11 mouse cellular contexts compared by ENCODE assay signal in genomic region chr11:120092817-120093591, GRCm38 (mm10). TPM values are rescaled to one million over a fixed set of nuclear protein-coding genes. Genes with fewer than 3 reads are reported as not detected.
DNase-seq lines count a peak whose midpoint lies in the region; ATAC-seq and TF ChIP-seq lines count a peak whose summit lies in the region.
"Had no signal": no experiment of that assay in that cellular context is flagged by ENCODE, and none has a peak within 500 bp of the region (broad histone marks: within the 10 kb centered on the region; RNA-seq: fewer than 3 reads in every experiment).

No protein-coding gene starts in this region.

- H3K27me3 ChIP-seq in hindbrain, embryonic 12.5 days = no peaks in the 10 kb centered on the region
- no peaks in the 10 kb centered on the region for H3K27me3 ChIP-seq in hindbrain, embryonic 14.5 days (ENCODE audit: control insufficient read depth, insufficient read depth, low read length)
- no peaks in the 10 kb centered on the region for H3K27me3 ChIP-seq in testis, adult 2 months (ENCODE audit: control insufficient read depth, insufficient read depth, low read length)
- no peaks in the 10 kb centered on the region for H3K27me3 ChIP-seq in intestine, postnatal 0 days (replicated peaks; ENCODE audit: control insufficient read depth, insufficient read depth, low read length)
- H3K27me3 ChIP-seq: neural tube, embryonic 15.5 days had no signal

- peak; percentile 15; the same call in 1 of the 2 replicates for TF ChIP-seq CTCF in testis, adult 2 months (IDR thresholded peaks at IDR 0.05; ENCODE audit: control insufficient read depth, insufficient read depth, insufficient replicate concordance, low read depth, low read length)
- peak; percentile 40 for TF ChIP-seq CTCF in intestine, postnatal 0 days (IDR thresholded peaks at IDR 0.05; ENCODE audit: low read depth)

- H3K36me3 ChIP-seq in hindbrain, embryonic 12.5 days = peaks cover 65% of the 10 kb centered on the region
- peaks cover 60% of the 10 kb centered on the region for H3K36me3 ChIP-seq in hindbrain, embryonic 14.5 days (replicated peaks; ENCODE audit: control insufficient read depth, insufficient read depth)
- H3K36me3 ChIP-seq in testis, adult 2 months (ENCODE audit: control insufficient read depth, insufficient read depth, low read length) = no peaks in the 10 kb centered on the region; the same call in 1 of the 2 replicates
- H3K36me3 ChIP-seq in intestine, postnatal 0 days (ENCODE audit: control insufficient read depth, insufficient read depth) = peaks cover 61% of the 10 kb centered on the region

- H3K4me3 ChIP-seq in hindbrain, embryonic 12.5 days = no peak overlapping the region
- H3K4me3 ChIP-seq in hindbrain, embryonic 14.5 days (replicated peaks; ENCODE audit: low read length) = no peak overlapping the region
- no peak overlapping the region for H3K4me3 ChIP-seq in testis, adult 2 months (ENCODE audit: control insufficient read depth, low read depth, low read length)
- H3K4me3 ChIP-seq in intestine, postnatal 0 days (ENCODE audit: low read depth, low read length) = no peak overlapping the region
- H3K4me3 ChIP-seq: neural tube, embryonic 15.5 days had no signal

- no peak for TF ChIP-seq POLR2A in testis, adult 2 months (IDR thresholded peaks at IDR 0.05; ENCODE audit: control insufficient read depth, low read depth, low read length)

- no peak overlapping the region for H3K9ac ChIP-seq in hindbrain, embryonic 12.5 days
- no peak overlapping the region for H3K9ac ChIP-seq in hindbrain, embryonic 14.5 days
- H3K9ac ChIP-seq in intestine, postnatal 0 days (ENCODE audit: low read depth, low read length) = no peak overlapping the region
- H3K9ac ChIP-seq: neural tube, embryonic 15.5 days had no signal

- H3K27ac ChIP-seq in hindbrain, embryonic 12.5 days = no peak overlapping the region
- no peak overlapping the region for H3K27ac ChIP-seq in hindbrain, embryonic 14.5 days
- no peak overlapping the region for H3K27ac ChIP-seq in testis, adult 2 months (ENCODE audit: control insufficient read depth, insufficient read depth, low read depth, low read length)
- no peak overlapping the region for H3K27ac ChIP-seq in intestine, postnatal 0 days (ENCODE audit: low read depth, low read length)
- H3K27ac ChIP-seq: neural tube, embryonic 15.5 days had no signal

- no peak for DNase-seq in hindbrain, embryonic 14.5 days (ENCODE audit: low spot score)
- no peak for DNase-seq in testis, postnatal 14 days (ENCODE audit: low spot score)
- peak; percentile 69 for DNase-seq in thymus, postnatal 4 days
- no peak for DNase-seq in natural killer cell, adult 2 months (ENCODE audit: low spot score in 2 of 2)
- DNase-seq in retina, postnatal 1 day = no peak
- DNase-seq: layer of hippocampus, adult 9-11 months had no signal

- WGBS in hindbrain, embryonic 12.5 days = 81% methylated on average over 23 of the region's 23 CpGs
- WGBS in hindbrain, embryonic 14.5 days = 76% methylated on average over 23 of the region's 23 CpGs
- 76% methylated on average over 20 of the region's 23 CpGs for WGBS in intestine, postnatal 0 days

- H3K9me3 ChIP-seq in hindbrain, embryonic 12.5 days (replicated peaks) = no peaks in the 10 kb centered on the region
- H3K9me3 ChIP-seq in hindbrain, embryonic 14.5 days (ENCODE audit: control insufficient read depth, low read length) = no peaks in the 10 kb centered on the region
- no peaks in the 10 kb centered on the region for H3K9me3 ChIP-seq in intestine, postnatal 0 days (ENCODE audit: control insufficient read depth)
- H3K9me3 ChIP-seq: neural tube, embryonic 15.5 days had no signal

- no peak overlapping the region for H3K4me2 ChIP-seq in hindbrain, embryonic 12.5 days (replicated peaks)
- H3K4me2 ChIP-seq in hindbrain, embryonic 14.5 days (replicated peaks) = no peak overlapping the region
- H3K4me2 ChIP-seq in intestine, postnatal 0 days (replicated peaks; ENCODE audit: low read depth) = no peak overlapping the region
- H3K4me2 ChIP-seq: neural tube, embryonic 15.5 days had no signal

- ATAC-seq in hindbrain, embryonic 12.5 days (ENCODE audit: low FRiP score) = 0 out of 2 replicates have a peak, but pooled peaks have one; percentile 6
- ATAC-seq in hindbrain, embryonic 14.5 days (ENCODE audit: low FRiP score) = no peak
- ATAC-seq in intestine, postnatal 0 days = peak; percentile 16; the same call in 1 of the 2 replicates
- ATAC-seq: CD4-positive, CD25-positive, alpha-beta regulatory T cell, adult 4 months had no signal

- peaks cover 7% of the 10 kb centered on the region for H3K4me1 ChIP-seq in hindbrain, embryonic 12.5 days
- peaks cover 6% of the 10 kb centered on the region for H3K4me1 ChIP-seq in hindbrain, embryonic 14.5 days (replicated peaks; ENCODE audit: control insufficient read depth, insufficient read depth, low read length)
- peaks cover 3% of the 10 kb centered on the region; the same call in 1 of the 2 replicates for H3K4me1 ChIP-seq in testis, adult 2 months (ENCODE audit: control insufficient read depth, insufficient read depth, low read length)
- peaks cover 6% of the 10 kb centered on the region; the same call in 1 of the 2 replicates for H3K4me1 ChIP-seq in intestine, postnatal 0 days (replicated peaks; ENCODE audit: control insufficient read depth, insufficient read depth, low read length)

RNA-seq across cellular contexts. Expression of gene Tepsin, which starts 5.5 kb away (rescaled TPM):
- 17.3 and 22.0 TPM in 2 replicates for polyA plus RNA-seq in hindbrain, embryonic 12.5 days (2016; fragmentation: Nextera tagmentation; extraction: Ambion mirVana)
- polyA plus RNA-seq in hindbrain, embryonic 14.5 days (2014; fragmentation: Nextera tagmentation; extraction: Ambion mirVana) = 17.7 and 20.1 TPM in 2 replicates
- 19.2 and 19.9 TPM in 2 replicates for polyA plus RNA-seq in testis, adult 2 months (2012; rRNA removed)
- polyA plus RNA-seq in intestine, postnatal 0 days (2015; fragmentation: Nextera tagmentation; extraction: Ambion mirVana) = 13.5 and 15.1 TPM in 2 replicates

RNA-seq across cellular contexts. Expression of gene Ndufaf8, which starts 5.7 kb away (rescaled TPM):
- polyA plus RNA-seq in hindbrain, embryonic 12.5 days (2016; fragmentation: Nextera tagmentation; extraction: Ambion mirVana) = 45.8 and 52.7 TPM in 2 replicates
- 47.5 and 62.8 TPM in 2 replicates for polyA plus RNA-seq in hindbrain, embryonic 14.5 days (2014; fragmentation: Nextera tagmentation; extraction: Ambion mirVana)
- 47.0 and 59.4 TPM in 2 replicates for polyA plus RNA-seq in testis, adult 2 months (2012; rRNA removed)
- polyA plus RNA-seq in intestine, postnatal 0 days (2015; fragmentation: Nextera tagmentation; extraction: Ambion mirVana) = 153 TPM in 2 replicates

RNA-seq across cellular contexts. Expression of gene Cep131, which starts 6.4 kb away (rescaled TPM):
- polyA plus RNA-seq in hindbrain, embryonic 12.5 days (2016; fragmentation: Nextera tagmentation; extraction: Ambion mirVana) = 39.5 and 47.3 TPM in 2 replicates
- polyA plus RNA-seq in hindbrain, embryonic 14.5 days (2014; fragmentation: Nextera tagmentation; extraction: Ambion mirVana) = 27.8 and 28.1 TPM in 2 replicates
- polyA plus RNA-seq in testis, adult 2 months (2012; rRNA removed) = 41.3 and 44.7 TPM in 2 replicates
- 4.8 and 5.6 TPM in 2 replicates for polyA plus RNA-seq in intestine, postnatal 0 days (2015; fragmentation: Nextera tagmentation; extraction: Ambion mirVana)

RNA-seq across cellular contexts. Expression of gene Aatk, which starts 46.0 kb away (rescaled TPM):
- polyA plus RNA-seq in hindbrain, embryonic 12.5 days (2016; fragmentation: Nextera tagmentation; extraction: Ambion mirVana) = 12.6 and 13.5 TPM in 2 replicates
- 45.3 and 49.1 TPM in 2 replicates for polyA plus RNA-seq in hindbrain, embryonic 14.5 days (2014; fragmentation: Nextera tagmentation; extraction: Ambion mirVana)
- polyA plus RNA-seq in testis, adult 2 months (2012; rRNA removed) = 0.84 and 1.1 TPM in 2 replicates
- 1.6 and 1.7 TPM in 2 replicates for polyA plus RNA-seq in intestine, postnatal 0 days (2015; fragmentation: Nextera tagmentation; extraction: Ambion mirVana)
- polyA plus RNA-seq: CD4-positive, CD25-positive, alpha-beta regulatory T cell, adult 4 months had no signal

RNA-seq across cellular contexts. Expression of gene Slc38a10, which starts 58.1 kb away (rescaled TPM):
- 121 and 125 TPM in 2 replicates for polyA plus RNA-seq in hindbrain, embryonic 12.5 days (2016; fragmentation: Nextera tagmentation; extraction: Ambion mirVana)
- polyA plus RNA-seq in hindbrain, embryonic 14.5 days (2014; fragmentation: Nextera tagmentation; extraction: Ambion mirVana) = 92.9 and 93.8 TPM in 2 replicates
- polyA plus RNA-seq in testis, adult 2 months (2012; rRNA removed) = 76.3 and 90.4 TPM in 2 replicates
- 56.4 and 57.3 TPM in 2 replicates for polyA plus RNA-seq in intestine, postnatal 0 days (2015; fragmentation: Nextera tagmentation; extraction: Ambion mirVana)
